ENCODE assay signal across 9 mouse cellular contexts in the genomic region with DNA sequence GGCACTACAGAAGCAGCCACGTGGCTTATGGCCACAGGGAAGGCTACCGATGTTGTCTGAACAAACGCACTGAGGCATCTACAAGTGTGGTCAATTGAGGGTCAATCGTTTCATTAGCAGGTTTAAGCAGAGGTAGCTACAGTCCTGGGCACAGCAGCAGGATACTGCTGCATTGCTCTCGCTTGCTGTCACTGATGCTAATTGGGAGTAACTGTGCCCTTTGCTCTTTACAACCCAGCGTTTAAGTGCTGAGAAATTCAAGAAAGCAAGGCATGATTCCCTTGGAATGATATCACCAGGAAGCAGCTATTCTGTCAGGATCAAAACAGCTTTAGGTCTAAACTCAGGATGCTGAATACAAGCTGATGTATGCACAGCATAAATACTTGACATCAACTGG. TPM values are rescaled to one million over a fixed set of nuclear protein-coding genes. Genes with fewer than 3 reads are reported as not detected.
DNase-seq lines count a peak whose midpoint lies in the region; ATAC-seq and TF ChIP-seq lines count a peak whose summit lies in the region.
"Had no signal": no experiment of that assay in that cellular context is flagged by ENCODE, and none has a peak within 500 bp of the region (broad histone marks: within the 10 kb centered on the region; RNA-seq: fewer than 3 reads in every experiment).

No protein-coding gene starts in this region.

- no peaks in the 10 kb centered on the region for H3K27me3 ChIP-seq in forebrain, embryonic 12.5 days
- no peaks in the 10 kb centered on the region for H3K27me3 ChIP-seq in hindbrain, embryonic 15.5 days
- no peaks in the 10 kb centered on the region for H3K27me3 ChIP-seq in midbrain, embryonic 15.5 days (replicated peaks)
- H3K27me3 ChIP-seq in liver, embryonic 12.5 days (replicated peaks), result no peaks in the 10 kb centered on the region

- no peak for TF ChIP-seq POLR2A in brain, embryonic 14.5 days (IDR thresholded peaks at IDR 0.05; ENCODE audit: borderline replicate concordance, extremely low read depth, insufficient read depth, insufficient read length, poor library complexity, severe bottlenecking)

- H3K9me3 ChIP-seq in forebrain, embryonic 12.5 days, result no peaks in the 10 kb centered on the region
- H3K9me3 ChIP-seq in hindbrain, embryonic 15.5 days, result no peaks in the 10 kb centered on the region
- no peaks in the 10 kb centered on the region for H3K9me3 ChIP-seq in midbrain, embryonic 15.5 days
- no peaks in the 10 kb centered on the region for H3K9me3 ChIP-seq in liver, embryonic 12.5 days (replicated peaks)

- H3K4me1 ChIP-seq in forebrain, embryonic 12.5 days, result peaks cover 20% of the 10 kb centered on the region
- peaks cover 19% of the 10 kb centered on the region for H3K4me1 ChIP-seq in hindbrain, embryonic 15.5 days (replicated peaks)
- H3K4me1 ChIP-seq in midbrain, embryonic 15.5 days, result peaks cover 24% of the 10 kb centered on the region
- H3K4me1 ChIP-seq in liver, embryonic 12.5 days, result no peaks in the 10 kb centered on the region

- WGBS in forebrain, embryonic 12.5 days, result 40% methylated on average over 6 of the region's 6 CpGs
- whole genome bisulfite sequencing in hindbrain, embryonic 15.5 days, result 30% methylated on average over 6 of the region's 6 CpGs
- WGBS in midbrain, embryonic 15.5 days, result 33% methylated on average over 6 of the region's 6 CpGs
- 61% methylated on average over 6 of the region's 6 CpGs for WGBS in liver, embryonic 12.5 days (ENCODE audit: insufficient replicate concordance)

- peak; percentile 31 for DNase-seq in brain, embryonic 14.5 days (ENCODE audit: low read depth)
- DNase-seq in gastrocnemius, postnatal 10 days, result no peak
- no peak for DNase-seq in urinary bladder, postnatal 4 days (ENCODE audit: low spot score in 2 of 2)
- DNase-seq in adrenal gland, postnatal 36 days, result no peak
- DNase-seq: heart, postnatal 36 days had no signal

- H3K9ac ChIP-seq in forebrain, embryonic 12.5 days, result no peak overlapping the region
- H3K9ac ChIP-seq in hindbrain, embryonic 15.5 days, result no peak overlapping the region
- H3K9ac ChIP-seq in midbrain, embryonic 15.5 days, result no peak overlapping the region
- H3K9ac ChIP-seq in liver, embryonic 12.5 days, result no peak overlapping the region

- no peak for TF ChIP-seq CTCF in brain, embryonic 14.5 days (IDR thresholded peaks at IDR 0.05; ENCODE audit: borderline replicate concordance, extremely low read depth, insufficient read depth, insufficient read length)

- peak overlapping the region; percentile 63 for H3K27ac ChIP-seq in forebrain, embryonic 12.5 days
- peak overlapping the region; percentile 70 for H3K27ac ChIP-seq in hindbrain, embryonic 15.5 days (replicated peaks)
- H3K27ac ChIP-seq in midbrain, embryonic 15.5 days, result peak overlapping the region; percentile 75
- H3K27ac ChIP-seq in liver, embryonic 12.5 days, result no peak overlapping the region

- H3K4me3 ChIP-seq in forebrain, embryonic 12.5 days (replicated peaks), result no peak overlapping the region
- H3K4me3 ChIP-seq in hindbrain, embryonic 15.5 days, result no peak overlapping the region
- no peak overlapping the region for H3K4me3 ChIP-seq in midbrain, embryonic 15.5 days
- no peak overlapping the region for H3K4me3 ChIP-seq in liver, embryonic 12.5 days

- H3K36me3 ChIP-seq in forebrain, embryonic 12.5 days (replicated peaks), result no peaks in the 10 kb centered on the region
- H3K36me3 ChIP-seq in hindbrain, embryonic 15.5 days, result no peaks in the 10 kb centered on the region
- no peaks in the 10 kb centered on the region for H3K36me3 ChIP-seq in midbrain, embryonic 15.5 days (replicated peaks)
- H3K36me3 ChIP-seq in liver, embryonic 12.5 days, result no peaks in the 10 kb centered on the region

- peak; percentile 46 for ATAC-seq in forebrain, embryonic 12.5 days (ENCODE audit: low FRiP score)
- no peak for ATAC-seq in hindbrain, embryonic 15.5 days (ENCODE audit: low FRiP score, low read depth)
- ATAC-seq in midbrain, embryonic 15.5 days (replicated peaks), result peak; percentile 46
- no peak for ATAC-seq in liver, embryonic 12.5 days

- H3K4me2 ChIP-seq in forebrain, embryonic 12.5 days, result 0 out of 2 replicates have a peak overlapping the region, but pooled peaks have one; percentile 17
- H3K4me2 ChIP-seq in hindbrain, embryonic 15.5 days, result no peak overlapping the region
- no peak overlapping the region for H3K4me2 ChIP-seq in midbrain, embryonic 15.5 days
- no peak overlapping the region for H3K4me2 ChIP-seq in liver, embryonic 12.5 days

RNA-seq across cellular contexts. Expression of a gene that starts 56.2 kb away (rescaled TPM):
- 118 and 129 TPM in 2 replicates for polyA plus RNA-seq in brain, embryonic 14.5 days (2012; rRNA removed)
- 45.0 and 51.5 TPM in 2 replicates for polyA plus RNA-seq in forebrain, embryonic 12.5 days (2016; fragmentation: Nextera tagmentation; extraction: Ambion mirVana)
- 69.3 and 72.6 TPM in 2 replicates for polyA plus RNA-seq in hindbrain, embryonic 15.5 days (2015; fragmentation: Nextera tagmentation; extraction: Ambion mirVana)
- polyA plus RNA-seq in midbrain, embryonic 15.5 days (2015; fragmentation: Nextera tagmentation; extraction: Ambion mirVana), result 57.1 and 58.8 TPM in 2 replicates
- total RNA-seq in gastrocnemius, postnatal 10 days (2021), result 10 to 100 TPM; 71.2 to 86.4 TPM
- 54.1 and 55.2 TPM in 2 replicates for polyA plus RNA-seq in liver, embryonic 12.5 days (2016; fragmentation: Nextera tagmentation; extraction: Ambion mirVana)
- 100 to 1,000 TPM; 823 to 834 TPM for total RNA-seq in adrenal gland, postnatal 36 days (2021)

Comparison
In these comparisons a context has a peak if more than half of its experiments do, and no peak if none do; other contexts are left out.
1. ATAC-seq: peak in forebrain, embryonic 12.5 days (single experiment) and midbrain, embryonic 15.5 days (single experiment); none in hindbrain, embryonic 15.5 days (single experiment) and liver, embryonic 12.5 days (single experiment).